Mouse (Mus musculus) inflammation-experienced regulatory T-cells, adult 6 months (primary cell): Measurements from ENCODE around the gene Ifnar2. TPM values are rescaled to one million over a fixed set of nuclear protein-coding genes. Genes with fewer than 3 reads are reported as not detected.

Source experiments
- ATAC-seq: one replicate; pipeline ENCODE4 v1.8.0; 2017
- polyA plus RNA-seq, 3 experiments: library from polyadenylated mRNA; unstranded; fragments of 100-300 nt; shearing (Covaris generic); gene quantifications; one replicate each; pipeline ENCODE4 v1.2.1; 2017

The Ifnar2 gene
- polyA plus RNA-seq, 3 experiments from 2014 or later: 44.5 to 50.8 (median 46.5) TPM

- peak; percentile 75 for ATAC-seq
Observed at GRCm38 (mm10) chr16:91358555-91358954, 14.0 kb upstream of the Ifnar2 start.

GRCm38 (mm10) chr16:91359531-91359930, 13.1 kb upstream of the Ifnar2 start:
- ATAC-seq: no peak

GRCm38 (mm10) chr16:91360162-91360561, 12.4 kb upstream of the Ifnar2 start:
- ATAC-seq: no peak

GRCm38 (mm10) chr16:91362006-91362405, 10.6 kb upstream of the Ifnar2 start:
- no peak for ATAC-seq

DNA sequence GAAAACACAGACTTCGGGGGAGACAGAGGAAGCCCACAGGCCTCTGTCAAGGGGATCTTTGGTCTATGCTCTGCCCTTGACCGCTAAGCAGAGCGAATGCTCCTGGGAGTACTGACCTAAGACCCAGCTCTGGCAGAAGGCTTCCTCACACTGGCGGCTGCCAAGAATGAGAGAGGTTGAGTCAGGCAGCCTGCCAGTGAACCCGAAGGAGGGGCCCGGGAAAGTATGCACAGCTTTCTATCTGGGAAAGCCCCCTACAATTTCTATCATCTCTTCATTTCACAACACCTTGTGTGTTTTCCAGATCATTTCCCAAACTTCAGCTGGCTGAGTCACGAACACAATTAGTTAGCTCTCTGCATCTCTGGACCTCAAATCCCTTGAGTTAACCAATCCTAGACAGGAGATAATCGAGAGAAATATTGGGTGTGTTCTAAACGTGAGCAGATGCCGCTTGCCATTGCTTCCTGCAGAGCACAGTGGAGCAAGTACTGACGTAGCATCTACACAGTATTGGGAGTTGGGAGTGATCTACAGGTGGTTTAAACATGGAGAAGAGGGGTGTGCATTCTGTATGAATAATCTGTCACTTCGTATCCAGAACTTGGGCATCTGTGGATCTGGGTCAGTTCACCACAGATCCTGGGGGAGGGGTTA, 9.8 kb upstream of the Ifnar2 start:
- no peak for ATAC-seq

GRCm38 (mm10) chr16:91363483-91363882, 9.1 kb upstream of the Ifnar2 start:
- ATAC-seq: no peak

DNA sequence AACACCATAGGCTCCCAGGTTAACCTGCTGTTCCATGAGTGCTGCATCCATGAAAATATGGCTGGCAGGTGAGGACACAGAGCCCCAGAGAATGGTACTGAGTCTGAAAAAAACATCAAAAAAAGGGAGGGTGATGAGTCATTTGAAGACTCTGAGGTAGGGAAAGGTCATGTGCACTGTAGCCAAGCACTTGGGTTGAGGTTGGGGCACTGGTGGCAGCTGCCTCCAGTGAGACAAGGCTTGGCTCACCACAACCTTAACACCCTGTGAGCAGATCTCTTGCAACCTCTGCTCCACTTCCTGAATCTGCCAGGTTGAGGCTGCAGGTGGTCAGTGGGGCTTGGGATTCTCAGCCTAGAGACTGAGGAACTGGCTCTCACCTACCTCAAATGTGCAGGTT, 6.0 kb upstream of the Ifnar2 start:
- peak; percentile 95 for ATAC-seq

DNA sequence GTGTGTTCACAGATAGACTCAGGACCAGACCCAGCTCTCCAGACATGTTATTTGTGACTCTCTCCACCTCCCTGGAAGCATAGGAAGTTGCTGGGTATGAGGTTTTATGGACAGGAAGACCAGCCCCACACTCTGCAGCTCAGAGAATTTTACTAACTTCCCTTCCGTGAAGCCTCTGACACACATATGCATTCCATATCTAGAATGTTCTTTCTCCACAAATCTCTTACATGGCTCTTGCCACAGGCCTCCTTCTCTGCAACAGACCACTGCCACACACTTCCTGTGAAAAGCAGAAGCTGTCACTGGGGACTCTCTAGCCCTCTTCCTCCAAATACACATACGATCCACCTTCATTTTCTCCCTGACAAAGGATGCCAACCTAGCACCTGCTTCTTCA, 5.5 kb upstream of the Ifnar2 start:
- peak; percentile 55 for ATAC-seq

DNA sequence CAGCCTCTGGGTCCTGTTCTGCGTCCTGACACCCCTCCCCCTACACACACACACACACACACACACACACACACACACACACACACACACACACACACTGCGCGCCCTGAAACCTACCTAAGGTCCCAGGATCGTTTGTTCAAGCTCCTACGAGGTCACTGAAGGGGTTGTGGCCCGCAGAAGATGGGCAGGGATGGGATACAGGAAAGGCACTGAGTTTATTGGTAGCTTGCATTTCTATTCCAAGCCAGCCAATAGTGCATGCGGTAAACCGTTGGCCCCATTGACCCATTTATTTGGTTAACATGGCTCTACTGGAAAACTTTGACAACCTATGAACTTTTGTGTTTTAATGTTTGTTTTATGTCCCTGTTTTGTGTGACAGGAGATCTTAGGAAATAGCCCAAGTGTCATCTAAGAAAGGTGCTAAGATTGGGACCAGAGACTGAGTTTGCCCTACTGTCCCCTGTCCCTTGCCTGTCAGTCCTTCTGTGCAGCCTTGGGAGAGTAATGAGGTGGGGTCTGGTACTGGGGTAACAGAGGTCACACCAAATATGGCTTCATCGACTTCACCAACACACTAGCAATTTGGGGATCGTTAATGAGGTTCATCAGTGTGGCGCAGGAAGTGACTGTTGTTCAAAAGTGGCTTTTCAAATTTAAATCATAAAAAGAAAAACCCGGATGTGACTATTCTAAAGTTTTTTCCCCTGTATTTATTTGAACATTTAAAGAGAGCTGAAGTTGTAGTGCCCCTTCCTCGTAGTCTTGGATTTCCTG, 1.1 kb downstream of the Ifnar2 start:
- ATAC-seq: peak; percentile 62

GRCm38 (mm10) chr16:91374253-91374634, 1.7 kb downstream of the Ifnar2 start:
- ATAC-seq: peak; percentile 29

GRCm38 (mm10) chr16:91376701-91377100, 4.1 kb downstream of the Ifnar2 start:
- ATAC-seq: no peak

DNA sequence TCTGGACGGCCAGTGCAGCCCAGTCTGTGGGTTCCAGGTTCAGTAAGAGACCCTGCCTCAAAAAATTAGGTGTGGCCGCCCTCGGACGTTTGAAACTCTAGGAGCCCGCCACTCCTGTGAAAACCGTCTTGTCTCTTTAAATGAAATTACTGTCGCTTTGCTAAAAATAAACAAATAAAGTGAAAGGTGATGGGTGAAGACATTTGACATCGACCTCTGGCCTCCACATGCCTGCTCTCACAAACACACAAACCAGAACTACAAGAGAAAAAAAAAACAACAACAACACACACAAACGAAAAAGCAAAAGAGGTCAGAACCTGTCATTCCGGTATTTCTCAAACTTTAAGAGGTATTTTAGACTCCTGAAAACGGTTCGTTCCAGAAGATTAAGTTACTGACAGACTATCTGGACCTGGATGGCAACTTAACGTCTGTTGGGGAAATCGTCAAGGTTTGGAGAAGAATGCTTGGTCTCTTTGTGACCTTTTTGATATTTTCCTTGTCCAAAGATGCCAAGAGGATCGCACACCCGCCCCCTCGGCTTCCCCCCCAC, 5.9 kb downstream of the Ifnar2 start:
- ATAC-seq: no peak

DNA sequence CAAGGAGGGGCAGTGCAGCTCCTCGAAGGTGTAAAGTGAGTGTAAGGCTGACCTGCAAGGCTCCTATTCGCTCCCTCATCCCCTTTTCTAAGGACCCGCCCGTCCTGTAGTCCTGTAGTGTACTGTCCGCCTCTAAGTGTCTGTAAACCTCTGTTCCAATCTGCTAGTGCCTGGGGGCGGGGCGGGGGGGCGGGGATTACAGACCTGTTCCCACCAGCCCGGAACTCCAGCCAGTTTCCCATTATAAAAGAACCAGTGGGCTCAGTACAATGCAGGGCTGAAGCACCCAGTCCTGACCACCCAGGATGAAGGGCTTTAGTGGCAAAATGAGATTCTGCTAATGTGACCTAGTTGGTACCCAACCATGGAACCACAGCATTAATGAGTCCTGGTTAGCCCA, 6.4 kb downstream of the Ifnar2 start:
- ATAC-seq: no peak

GRCm38 (mm10) chr16:91379412-91379811, 6.8 kb downstream of the Ifnar2 start:
- ATAC-seq: no peak

GRCm38 (mm10) chr16:91380151-91380550, 7.6 kb downstream of the Ifnar2 start:
- ATAC-seq: no peak

- no peak for ATAC-seq
Observed at GRCm38 (mm10) chr16:91381606-91382005, 9.0 kb downstream of the Ifnar2 start.

DNA sequence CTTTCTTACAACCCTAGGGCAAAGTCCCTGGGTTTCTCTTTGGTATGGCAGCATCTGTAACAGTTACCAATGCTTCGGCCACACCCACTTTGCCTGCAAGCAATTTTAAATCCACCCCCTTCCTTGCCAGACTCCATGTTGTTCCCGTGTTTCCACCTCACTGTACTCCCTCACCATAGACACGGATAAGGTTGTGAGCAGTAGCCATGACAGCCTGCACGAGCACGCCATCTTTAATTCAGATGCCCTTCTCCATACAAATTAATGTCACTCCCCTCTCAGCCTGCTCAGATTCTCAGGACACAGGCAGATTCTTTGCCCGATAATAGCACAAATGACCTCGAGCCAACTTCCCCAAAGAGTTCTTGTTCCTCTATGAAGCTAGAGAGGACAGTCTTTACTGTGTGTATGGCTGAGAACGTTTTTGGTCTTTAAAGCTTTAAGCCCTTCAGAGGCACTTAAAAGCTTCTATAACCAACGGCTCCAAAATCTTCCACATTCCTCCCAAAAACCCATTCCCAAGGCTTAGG, 9.7 kb downstream of the Ifnar2 start:
- ATAC-seq: no peak

- ATAC-seq: no peak
Observed at GRCm38 (mm10) chr16:91384221-91384620, 11.6 kb downstream of the Ifnar2 start.

- ATAC-seq: no peak
Observed at GRCm38 (mm10) chr16:91385621-91386020, 13.0 kb downstream of the Ifnar2 start.

DNA sequence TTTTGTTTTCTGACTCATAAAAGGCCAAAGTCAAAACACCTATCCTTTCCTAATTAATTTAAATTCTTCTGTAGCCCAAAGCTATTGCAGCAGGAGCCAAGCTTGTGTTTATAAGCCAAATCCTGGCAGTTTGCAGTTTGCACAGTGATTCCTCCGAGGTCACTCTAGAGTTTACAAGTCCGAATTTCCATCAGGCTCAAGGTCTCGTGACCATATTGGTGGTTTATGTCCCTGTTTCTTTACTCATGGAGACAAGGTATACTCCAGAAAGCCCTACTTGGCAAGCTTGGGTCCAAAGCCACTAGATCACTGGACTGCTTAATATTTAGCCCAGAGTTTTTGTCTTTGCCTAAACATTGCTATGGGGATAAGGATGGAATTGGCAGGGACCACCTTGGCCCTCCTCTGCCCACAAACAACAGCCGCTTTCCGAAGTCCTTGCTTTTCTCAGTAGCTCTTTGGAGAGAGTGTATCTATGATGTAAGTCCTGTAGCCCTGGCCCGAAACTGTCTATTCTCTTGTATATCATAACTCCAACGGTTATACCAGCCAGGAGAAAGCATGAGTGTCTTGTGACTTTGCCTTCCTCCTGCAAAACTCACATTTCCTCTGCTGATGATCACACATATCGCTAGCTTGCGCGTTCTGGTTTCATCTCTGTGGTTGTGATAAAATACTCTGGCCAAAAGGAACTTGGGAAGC, 14.0 kb downstream of the Ifnar2 start:
- no peak for ATAC-seq

GRCm38 (mm10) chr16:91387121-91387486, 14.5 kb downstream of the Ifnar2 start:
- ATAC-seq: no peak

DNA sequence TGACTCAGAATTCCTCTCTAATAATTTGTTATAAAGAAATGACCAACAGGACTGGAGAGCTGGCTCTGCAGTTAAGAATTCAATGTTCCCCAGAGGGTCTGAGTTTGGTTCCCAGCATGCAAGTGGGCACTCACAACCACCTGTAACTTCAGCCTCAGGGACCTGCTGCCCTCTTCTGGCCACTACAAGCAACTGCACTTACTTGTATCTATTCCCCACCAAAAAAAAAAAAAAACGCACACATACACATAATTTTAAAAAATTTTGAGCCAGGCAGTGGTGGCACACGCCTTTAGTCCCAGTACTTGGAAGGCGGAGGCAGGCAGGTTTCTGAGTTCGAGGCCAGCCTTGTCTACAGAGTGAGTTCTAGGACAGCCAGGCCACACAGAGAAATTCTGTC, 17.5 kb downstream of the Ifnar2 start:
- ATAC-seq: peak; percentile 52

GRCm38 (mm10) chr16:91391421-91391820, 18.8 kb downstream of the Ifnar2 start, which contains the start of gene Gm21970:
TSS of gene Gm21970 (plus strand) at chr16:91391721.
- no peak for ATAC-seq
